18 mouse cellular contexts compared by ENCODE assay signal in the genomic region with DNA sequence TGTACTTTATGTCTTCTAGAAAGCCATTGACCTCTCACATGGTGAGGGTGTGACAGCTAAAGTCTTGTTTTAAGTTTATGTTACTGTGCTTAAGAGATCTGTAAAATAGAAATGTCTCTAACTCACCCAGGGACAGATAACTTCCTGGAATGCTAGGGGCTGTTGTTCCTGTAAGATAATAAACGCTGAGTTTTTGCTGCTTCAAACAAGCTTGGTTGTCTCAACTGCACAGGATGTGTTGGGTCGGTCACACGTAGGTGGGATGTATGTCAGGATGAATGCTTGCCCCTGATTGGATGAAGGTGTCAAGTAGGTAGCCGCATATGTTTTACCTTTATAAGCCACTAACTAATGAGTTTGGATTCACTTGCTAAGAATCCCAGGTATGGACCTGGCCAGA.
DNase-seq lines count a peak whose midpoint lies in the region; ATAC-seq lines count a peak whose summit lies in the region.
"Had no signal": no experiment of that assay in that cellular context is flagged by ENCODE, and none has a peak within 500 bp of the region (broad histone marks: within the 10 kb centered on the region; RNA-seq: fewer than 3 reads in every experiment).

No protein-coding gene starts in this region.

- 69% methylated on average over 4 of the region's 4 CpGs for WGBS in liver, embryonic 11.5 days
- WGBS in liver, embryonic 15.5 days (ENCODE audit: insufficient replicate concordance), result 39% methylated on average over 4 of the region's 4 CpGs
- WGBS in midbrain, embryonic 15.5 days, result 93% methylated on average over 4 of the region's 4 CpGs

- H3K4me1 ChIP-seq in liver, embryonic 11.5 days (replicated peaks; ENCODE audit: control insufficient read depth, insufficient read depth, low read length), result 0 out of 2 replicates have a peak, but pooled peaks cover 3% of the 10 kb centered on the region
- peaks cover 35% of the 10 kb centered on the region for H3K4me1 ChIP-seq in liver, embryonic 15.5 days (replicated peaks)
- no peaks in the 10 kb centered on the region for H3K4me1 ChIP-seq in midbrain, embryonic 15.5 days
- H3K4me1 ChIP-seq: embryonic facial prominence, embryonic 12.5 days; forebrain, embryonic 12.5 days; hindbrain, embryonic 12.5 days had no signal

- H3K27ac ChIP-seq in liver, embryonic 11.5 days (ENCODE audit: low read depth, low read length), result no peak overlapping the region; the same call in 1 of the 2 replicates
- no peak overlapping the region; the same call in 1 of the 2 replicates for H3K27ac ChIP-seq in liver, embryonic 15.5 days (replicated peaks)
- no peak overlapping the region for H3K27ac ChIP-seq in midbrain, embryonic 15.5 days
- H3K27ac ChIP-seq: embryonic facial prominence, embryonic 12.5 days; forebrain, embryonic 12.5 days; hindbrain, embryonic 12.5 days had no signal

- H3K9me3 ChIP-seq in liver, embryonic 11.5 days (ENCODE audit: control insufficient read depth, low read length), result no peaks in the 10 kb centered on the region
- H3K9me3 ChIP-seq in liver, embryonic 15.5 days (replicated peaks), result no peaks in the 10 kb centered on the region
- H3K9me3 ChIP-seq in midbrain, embryonic 15.5 days, result no peaks in the 10 kb centered on the region
- H3K9me3 ChIP-seq: embryonic facial prominence, embryonic 12.5 days; forebrain, embryonic 12.5 days; heart, embryonic 13.5 days; hindbrain, embryonic 12.5 days had no signal

- H3K27me3 ChIP-seq in liver, embryonic 11.5 days (replicated peaks; ENCODE audit: control insufficient read depth, insufficient read depth, low read length), result no peaks in the 10 kb centered on the region
- 0 out of 2 replicates have a peak, but pooled peaks cover 6% of the 10 kb centered on the region for H3K27me3 ChIP-seq in liver, embryonic 15.5 days
- no peaks in the 10 kb centered on the region for H3K27me3 ChIP-seq in midbrain, embryonic 15.5 days (replicated peaks)
- H3K27me3 ChIP-seq: embryonic facial prominence, embryonic 12.5 days; forebrain, embryonic 12.5 days; heart, embryonic 13.5 days; hindbrain, embryonic 12.5 days had no signal

- no peaks in the 10 kb centered on the region for H3K36me3 ChIP-seq in liver, embryonic 11.5 days (ENCODE audit: control insufficient read depth, insufficient read depth, low read length)
- no peaks in the 10 kb centered on the region for H3K36me3 ChIP-seq in liver, embryonic 15.5 days (replicated peaks)
- no peaks in the 10 kb centered on the region for H3K36me3 ChIP-seq in midbrain, embryonic 15.5 days (replicated peaks)
- H3K36me3 ChIP-seq: embryonic facial prominence, embryonic 12.5 days; forebrain, embryonic 12.5 days; heart, embryonic 13.5 days; hindbrain, embryonic 12.5 days had no signal

- DNase-seq in MEL-GATA-1-ER (ENCODE audit: extremely low read depth, low read depth), result peak; percentile 47
- no peak for DNase-seq in liver, embryonic 11.5 days (ENCODE audit: low spot score)
- no peak for DNase-seq in gastrocnemius, adult 8-10 months (ENCODE audit: low spot score in 2 of 2)
- DNase-seq: adrenal gland, postnatal 10 days; cerebellum, adult 11-12 months; cerebellum, adult 9-10 months; cerebellum, postnatal 25 days; forebrain, postnatal 0 days; gastrocnemius, postnatal 25 days; heart, postnatal 4 days had no signal

- no peak overlapping the region for H3K4me3 ChIP-seq in liver, embryonic 11.5 days (ENCODE audit: low read depth, low read length)
- no peak overlapping the region for H3K4me3 ChIP-seq in liver, embryonic 15.5 days (replicated peaks)
- no peak overlapping the region for H3K4me3 ChIP-seq in midbrain, embryonic 15.5 days
- H3K4me3 ChIP-seq: embryonic facial prominence, embryonic 12.5 days; forebrain, embryonic 12.5 days; heart, embryonic 13.5 days; hindbrain, embryonic 12.5 days had no signal

- H3K9ac ChIP-seq in liver, embryonic 11.5 days (ENCODE audit: low read depth, low read length), result no peak overlapping the region
- H3K9ac ChIP-seq in liver, embryonic 15.5 days, result no peak overlapping the region
- H3K9ac ChIP-seq in midbrain, embryonic 15.5 days, result no peak overlapping the region
- H3K9ac ChIP-seq: embryonic facial prominence, embryonic 12.5 days; forebrain, embryonic 12.5 days; forebrain, postnatal 0 days; heart, embryonic 13.5 days; hindbrain, embryonic 12.5 days had no signal

- H3K4me2 ChIP-seq in liver, embryonic 11.5 days, result no peak overlapping the region
- H3K4me2 ChIP-seq in liver, embryonic 15.5 days, result peak overlapping the region; percentile 3; the same call in 1 of the 2 replicates
- H3K4me2 ChIP-seq in midbrain, embryonic 15.5 days, result no peak overlapping the region
- H3K4me2 ChIP-seq: embryonic facial prominence, embryonic 12.5 days; forebrain, embryonic 12.5 days; heart, embryonic 13.5 days; hindbrain, embryonic 12.5 days had no signal

- peak; percentile 79 for ATAC-seq in liver, embryonic 11.5 days (replicated peaks; ENCODE audit: low FRiP score)
- peak; percentile 69 for ATAC-seq in liver, embryonic 15.5 days (ENCODE audit: insufficient read depth)
- no peak for ATAC-seq in midbrain, embryonic 15.5 days (replicated peaks)
- no peak for ATAC-seq in erythroblast, adult 5-6 weeks (replicated peaks; ENCODE audit: low FRiP score, poor library complexity, severe bottlenecking)
- ATAC-seq: forebrain, postnatal 0 days; hindbrain, embryonic 16.5 days had no signal

Comparison
In these comparisons a context has a peak if more than half of its experiments do, and no peak if none do; other contexts are left out.
1. ATAC-seq: peak in liver, embryonic 11.5 days (single experiment) and liver, embryonic 15.5 days (single experiment); none in midbrain, embryonic 15.5 days (single experiment) and erythroblast, adult 5-6 weeks (single experiment).